Mouse (Mus musculus): Measurements from ENCODE around the gene Mypn.

- TF ChIP-seq CTCF (IDR thresholded peaks at IDR 0.05; ENCODE audit: low read depth) (no peak), EP300 (IDR thresholded peaks at IDR 0.05; ENCODE audit: low read depth) (no peak)
These were observed 27.1 kb upstream of the Mypn start for GRCm38 (mm10) chr10:63230854-63231253.

Data from liver, embryonic 14.5 days (tissue).